Mouse (Mus musculus): ENCODE results near the gene Sh3bp4.

- TF ChIP-seq CTCF (conservative IDR thresholded peaks at IDR 0.05 in 1 of 2, IDR thresholded peaks at IDR 0.05 in 1 of 2; ENCODE audit: low read depth in 2 of 2, low read length in 2 of 2): no peak
- no peak for TF ChIP-seq TBP (conservative IDR thresholded peaks at IDR 0.05; ENCODE audit: low read depth, low read length)
- TF ChIP-seq TCF12 (IDR thresholded peaks at IDR 0.05; ENCODE audit: low read depth, low read length): no peak
- TF ChIP-seq CHD2 (IDR thresholded peaks at IDR 0.05; ENCODE audit: low read length): no peak
- no peak for TF ChIP-seq BHLHE40 (IDR thresholded peaks at IDR 0.05; ENCODE audit: low read depth, low read length)
- no peak for TF ChIP-seq KAT2A (IDR thresholded peaks at IDR 0.05; ENCODE audit: insufficient replicate concordance, low read length)
- no peak for TF ChIP-seq MXI1 (IDR thresholded peaks at IDR 0.05; ENCODE audit: low read depth, low read length)
- TF ChIP-seq HCFC1 (IDR thresholded peaks at IDR 0.05; ENCODE audit: low read depth, low read length): no peak
- TF ChIP-seq ZMIZ1 (IDR thresholded peaks at IDR 0.05; ENCODE audit: low read depth, low read length): no peak
- TF ChIP-seq JUND (conservative IDR thresholded peaks at IDR 0.05; ENCODE audit: low read depth, low read length): no peak
Measured at GRCm38 (mm10) chr1:89079239-89079638, 9.0 kb downstream of the Sh3bp4 start.
